Mouse (Mus musculus) left cerebral cortex, adult 6 months (tissue): Measurements from ENCODE around the gene Prm1. TPM values are rescaled to one million over a fixed set of nuclear protein-coding genes. Genes with fewer than 3 reads are reported as not detected.

ENCODE experiments used
- long read RNA-seq, 2 experiments: library from polyadenylated mRNA; unstranded; transcript quantifications; one replicate each; pipeline ENCODE4 v2.0.0; 2019 to 2020
- polyA plus RNA-seq: library from polyadenylated mRNA; unstranded; fragments of <200 nt; fragmentation: Nextera tagmentation; gene quantifications from 2 replicates; pipeline ENCODE4 v1.2.3, GENCODE M21; 2021

The Prm1 gene
- not detected in 2 replicates for polyA plus RNA-seq
- long read RNA-seq, experiment 1, result 0 reads
- long read RNA-seq, experiment 2, result 0 reads

GRCm38 (mm10) chr16:10805789-10806527 is at the start of gene Prm1:
Gene Prm1 (minus strand): TSS chr16:10805839.

GRCm38 (mm10) chr16:10834911-10835587 is 29.4 kb upstream of the Prm1 start, which contains the start of gene Rmi2:
Gene Rmi2 (plus strand): TSS chr16:10835059.

GRCm38 (mm10) chr16:10812865-10813371 is 7.3 kb upstream of the Prm1 start, which contains the start of gene Gm11172:
Gene Gm11172 (plus strand): TSS chr16:10812915.

GRCm38 (mm10) chr16:10796034-10796433 is 9.6 kb downstream of the Prm1 start, which contains the start of gene Prm2:
Gene Prm2 (minus strand): TSS chr16:10796134.

GRCm38 (mm10) chr16:10790702-10791101 is 14.9 kb downstream of the Prm1 start, which contains the start of gene Prm3:
Gene Prm3 (minus strand): TSS chr16:10790914.

GRCm38 (mm10) chr16:10788271-10788670 is 17.4 kb downstream of the Prm1 start, which contains the start of gene Tnp2:
Gene Tnp2 (minus strand): TSS chr16:10788660.

GRCm38 (mm10) chr16:10785371-10786231 is 20.0 kb downstream of the Prm1 start, which contains the start of gene Socs1:
Gene Socs1 (minus strand): TSS chr16:10785536.

Other genes with a start within 250 kb of the Prm1 start
- 0.50 and 0.94 TPM in 2 replicates for gene Socs1, start 20.3 kb downstream of the Prm1 start, polyA plus RNA-seq
- gene Tnp2, start 17.2 kb downstream of the Prm1 start, polyA plus RNA-seq, result not detected in 2 replicates
- not detected in 2 replicates for gene Prm3, start 14.9 kb downstream of the Prm1 start, polyA plus RNA-seq
- not detected in 2 replicates for gene Prm2, start 9.7 kb downstream of the Prm1 start, polyA plus RNA-seq
- gene Gm11172, start 7.1 kb upstream of the Prm1 start, polyA plus RNA-seq, result not detected in 2 replicates
- 0.03 and 0.05 TPM in 2 replicates for gene Rmi2, start 29.2 kb upstream of the Prm1 start, polyA plus RNA-seq